Comparison of ENCODE assay signal across 30 mouse cellular contexts in genomic region chr10:59106644-59107043, GRCm38 (mm10).
DNase-seq lines count a peak whose midpoint lies in the region; ATAC-seq lines count a peak whose summit lies in the region.
"Had no signal": no experiment of that assay in that cellular context is flagged by ENCODE, and none has a peak within 500 bp of the region (broad histone marks: within the 10 kb centered on the region; RNA-seq: fewer than 3 reads in every experiment).

No protein-coding gene starts in this region.

- no peaks in the 10 kb centered on the region for H3K36me3 ChIP-seq in kidney, embryonic 14.5 days (ENCODE audit: control insufficient read depth, insufficient read depth, low read length)
- H3K36me3 ChIP-seq: embryonic facial prominence, embryonic 10.5 days; embryonic facial prominence, embryonic 13.5 days; forebrain, embryonic 12.5 days; G1E; heart, embryonic 12.5 days; heart, embryonic 15.5 days; hindbrain, embryonic 10.5 days had no signal

- no peak overlapping the region for H3K4me3 ChIP-seq in kidney, embryonic 14.5 days (ENCODE audit: low read length)
- H3K4me3 ChIP-seq: embryonic facial prominence, embryonic 10.5 days; embryonic facial prominence, embryonic 13.5 days; erythroblast, embryonic 14.5 days; forebrain, embryonic 12.5 days; forebrain, embryonic 15.5 days; heart, embryonic 12.5 days; heart, embryonic 15.5 days; hindbrain, embryonic 10.5 days; hindbrain, embryonic 13.5 days had no signal

- WGBS in kidney, embryonic 14.5 days = 45% methylated on average over 3 of the region's 3 CpGs

- H3K27me3 ChIP-seq in kidney, embryonic 14.5 days (ENCODE audit: control insufficient read depth, insufficient read depth, low read length) = no peaks in the 10 kb centered on the region
- H3K27me3 ChIP-seq: CH12.LX; embryonic facial prominence, embryonic 13.5 days; forebrain, embryonic 12.5 days; forebrain, embryonic 15.5 days; heart, embryonic 15.5 days; hindbrain, embryonic 13.5 days had no signal

- H3K4me1 ChIP-seq in kidney, embryonic 14.5 days (ENCODE audit: control insufficient read depth, insufficient read depth, low read length) = no peaks in the 10 kb centered on the region
- H3K4me1 ChIP-seq: embryonic facial prominence, embryonic 13.5 days; forebrain, embryonic 12.5 days; heart, embryonic 12.5 days; heart, embryonic 15.5 days had no signal

- ATAC-seq in kidney, embryonic 14.5 days (ENCODE audit: low FRiP score, low TSS enrichment) = no peak
- ATAC-seq: forebrain, embryonic 15.5 days; Patski had no signal

- H3K4me2 ChIP-seq in kidney, embryonic 14.5 days (replicated peaks; ENCODE audit: low read depth, low read length) = no peak overlapping the region
- H3K4me2 ChIP-seq: embryonic facial prominence, embryonic 13.5 days; forebrain, embryonic 12.5 days; forebrain, embryonic 15.5 days; heart, embryonic 12.5 days; heart, embryonic 15.5 days; hindbrain, embryonic 13.5 days had no signal

- H3K9me3 ChIP-seq in kidney, embryonic 14.5 days (ENCODE audit: control insufficient read depth, low read length) = no peaks in the 10 kb centered on the region
- H3K9me3 ChIP-seq: embryonic facial prominence, embryonic 10.5 days; embryonic facial prominence, embryonic 13.5 days; forebrain, embryonic 15.5 days; G1E; heart, embryonic 12.5 days; heart, embryonic 15.5 days; hindbrain, embryonic 10.5 days; hindbrain, embryonic 13.5 days had no signal

- no peak overlapping the region for H3K27ac ChIP-seq in kidney, embryonic 14.5 days (ENCODE audit: low read depth, low read length)
- H3K27ac ChIP-seq: embryonic facial prominence, embryonic 10.5 days; embryonic facial prominence, embryonic 13.5 days; forebrain, embryonic 12.5 days; forebrain, embryonic 15.5 days; heart, embryonic 15.5 days; hindbrain, embryonic 10.5 days; hindbrain, embryonic 13.5 days had no signal

- peak; percentile 15 for DNase-seq in kidney, adult 11 months
- no peak for DNase-seq in kidney, postnatal 10 days
- peak; percentile 64 for DNase-seq in kidney, adult 9 months
- no peak for DNase-seq in kidney, adult 18-20 months
- peak; percentile 27 to 63 for DNase-seq in kidney, postnatal 36 days
- DNase-seq in yolk sac, embryonic 10.5 days (ENCODE audit: low spot score) = peak; percentile 12
- DNase-seq: adrenal gland, postnatal 10 days; adrenal gland, postnatal 36 days; B cell, adult 2 months; cerebellum, adult 2 months; cerebellum, adult 9-11 months; cerebellum, postnatal 36 days; embryo, embryonic 11 days; gastrocnemius, postnatal 25 days; heart, adult 18-20 months; heart, postnatal 10 days; heart, postnatal 36 days had no signal

- H3K9ac ChIP-seq in kidney, embryonic 14.5 days (ENCODE audit: low read depth, low read length) = no peak overlapping the region
- H3K9ac ChIP-seq: embryonic facial prominence, embryonic 13.5 days; forebrain, embryonic 12.5 days; forebrain, embryonic 15.5 days; heart, embryonic 12.5 days; heart, embryonic 15.5 days; hindbrain, embryonic 13.5 days had no signal

Comparison
In these comparisons a context has a peak if more than half of its experiments do, and no peak if none do; other contexts are left out.
1. DNase-seq: peak in kidney, adult 11 months (single experiment), kidney, adult 9 months (single experiment), kidney, postnatal 36 days (2 of 2) and yolk sac, embryonic 10.5 days (single experiment); none in kidney, postnatal 10 days (single experiment) and kidney, adult 18-20 months (single experiment).